8 mouse cellular contexts compared by ENCODE assay signal in genomic region chr16:17796971-17797811, GRCm38 (mm10). TPM values are rescaled to one million over a fixed set of nuclear protein-coding genes. Genes with fewer than 3 reads are reported as not detected.
DNase-seq lines count a peak whose midpoint lies in the region; ATAC-seq and TF ChIP-seq lines count a peak whose summit lies in the region.

Scarf2 (plus strand) TSS chr16:17797282.

- H3K36me3 ChIP-seq in spleen, adult 2 months (ENCODE audit: control insufficient read depth, insufficient read depth, low read length) = no peaks in the 10 kb centered on the region
- peaks cover 8% of the 10 kb centered on the region for H3K36me3 ChIP-seq in forebrain, embryonic 15.5 days
- peaks cover 18% of the 10 kb centered on the region for H3K36me3 ChIP-seq in hindbrain, embryonic 10.5 days
- H3K36me3 ChIP-seq in liver, embryonic 11.5 days (ENCODE audit: control insufficient read depth, insufficient read depth, low read length) = peaks cover 6% of the 10 kb centered on the region
- peaks cover 16% of the 10 kb centered on the region for H3K36me3 ChIP-seq in neural tube, embryonic 12.5 days

- peaks cover 6% of the 10 kb centered on the region; the same call in 1 of the 2 replicates for H3K4me1 ChIP-seq in spleen, adult 2 months (ENCODE audit: control insufficient read depth, insufficient read depth, insufficient read length)
- H3K4me1 ChIP-seq in forebrain, embryonic 15.5 days = peaks cover 23% of the 10 kb centered on the region
- peaks cover 29% of the 10 kb centered on the region for H3K4me1 ChIP-seq in hindbrain, embryonic 10.5 days (replicated peaks)
- H3K4me1 ChIP-seq in liver, embryonic 11.5 days (replicated peaks; ENCODE audit: control insufficient read depth, insufficient read depth, low read length) = peaks cover 19% of the 10 kb centered on the region
- H3K4me1 ChIP-seq in neural tube, embryonic 12.5 days = peaks cover 24% of the 10 kb centered on the region

- ATAC-seq in forebrain, embryonic 15.5 days (replicated peaks) = peak; percentile 31
- ATAC-seq in liver, embryonic 11.5 days (replicated peaks; ENCODE audit: low FRiP score) = peak; percentile 42
- ATAC-seq in neural tube, embryonic 12.5 days (ENCODE audit: low FRiP score, low read depth) = peak; percentile 10; the same call in 1 of the 2 replicates

- TF ChIP-seq POLR2A in spleen, adult 2 months (IDR thresholded peaks at IDR 0.05; ENCODE audit: low read depth, low read length) = no peak

- peak within 1 kb of the TSS; percentile 6 for H3K27ac ChIP-seq in spleen, adult 2 months (ENCODE audit: insufficient read depth, low read length)
- H3K27ac ChIP-seq in forebrain, embryonic 15.5 days (replicated peaks) = no peak within 1 kb of the TSS
- H3K27ac ChIP-seq in hindbrain, embryonic 10.5 days = peak within 1 kb of the TSS; percentile 86
- H3K27ac ChIP-seq in liver, embryonic 11.5 days (ENCODE audit: low read depth, low read length) = peak within 1 kb of the TSS; percentile 83
- no peak within 1 kb of the TSS for H3K27ac ChIP-seq in neural tube, embryonic 12.5 days

- no peak for DNase-seq in spleen, adult 2 months (ENCODE audit: low read depth in 1 of 2, low spot score in 2 of 2)
- DNase-seq in spleen, adult 12 weeks (ENCODE audit: low spot score) = no peak
- peak; percentile 66 for DNase-seq in hindbrain, embryonic 10.5 days (ENCODE audit: low spot score)
- DNase-seq in liver, embryonic 11.5 days (ENCODE audit: low spot score) = peak; percentile 63
- DNase-seq in cerebellum, adult 9-11 months = no peak
- DNase-seq in frontal cortex, postnatal 14 days (ENCODE audit: low spot score in 2 of 2) = no peak

- H3K9ac ChIP-seq in forebrain, embryonic 15.5 days (replicated peaks) = peak within 1 kb of the TSS; percentile 51
- H3K9ac ChIP-seq in liver, embryonic 11.5 days (ENCODE audit: low read depth, low read length) = peak within 1 kb of the TSS; percentile 66
- peak within 1 kb of the TSS; percentile 70 for H3K9ac ChIP-seq in neural tube, embryonic 12.5 days

- H3K4me2 ChIP-seq in forebrain, embryonic 15.5 days (replicated peaks) = peak within 1 kb of the TSS; percentile 80
- H3K4me2 ChIP-seq in liver, embryonic 11.5 days = peak within 1 kb of the TSS; percentile 72
- peak within 1 kb of the TSS; percentile 74 for H3K4me2 ChIP-seq in neural tube, embryonic 12.5 days (replicated peaks)

- peak within 1 kb of the TSS; percentile 39; the same call in 1 of the 2 replicates for H3K4me3 ChIP-seq in spleen, adult 2 months (ENCODE audit: extremely low read depth, insufficient read depth, insufficient read length)
- peak within 1 kb of the TSS; percentile 46 for H3K4me3 ChIP-seq in forebrain, embryonic 15.5 days
- H3K4me3 ChIP-seq in hindbrain, embryonic 10.5 days = peak within 1 kb of the TSS; percentile 63
- H3K4me3 ChIP-seq in liver, embryonic 11.5 days (ENCODE audit: low read depth, low read length) = peak within 1 kb of the TSS; percentile 62
- H3K4me3 ChIP-seq in neural tube, embryonic 12.5 days = peak within 1 kb of the TSS; percentile 53

- peaks cover 26% of the 10 kb centered on the region for H3K27me3 ChIP-seq in spleen, adult 2 months (ENCODE audit: control insufficient read depth, insufficient read depth, low read length)
- H3K27me3 ChIP-seq in forebrain, embryonic 15.5 days = peaks cover 66% of the 10 kb centered on the region
- H3K27me3 ChIP-seq in hindbrain, embryonic 10.5 days (ENCODE audit: insufficient read depth, poor library complexity, severe bottlenecking) = peaks cover 89% of the 10 kb centered on the region
- peaks cover 71% of the 10 kb centered on the region for H3K27me3 ChIP-seq in liver, embryonic 11.5 days (replicated peaks; ENCODE audit: control insufficient read depth, insufficient read depth, low read length)
- H3K27me3 ChIP-seq in neural tube, embryonic 12.5 days (replicated peaks) = peaks cover 79% of the 10 kb centered on the region

- 5% methylated on average over 63 of the region's 81 CpGs for WGBS in spleen, adult 2 months
- under 1% methylated on average over 59 of the region's 81 CpGs for WGBS in forebrain, embryonic 15.5 days
- under 1% methylated on average over 81 of the region's 81 CpGs for WGBS in hindbrain, embryonic 10.5 days
- WGBS in liver, embryonic 11.5 days = 2% methylated on average over 71 of the region's 81 CpGs
- 1% methylated on average over 80 of the region's 81 CpGs for WGBS in neural tube, embryonic 12.5 days

- no peak for TF ChIP-seq CTCF in spleen, adult 2 months (IDR thresholded peaks at IDR 0.05; ENCODE audit: extremely low read depth, insufficient read depth, insufficient read length, insufficient replicate concordance)

- H3K9me3 ChIP-seq in forebrain, embryonic 15.5 days = no peaks in the 10 kb centered on the region
- H3K9me3 ChIP-seq in hindbrain, embryonic 10.5 days = no peaks in the 10 kb centered on the region
- no peaks in the 10 kb centered on the region for H3K9me3 ChIP-seq in liver, embryonic 11.5 days (ENCODE audit: control insufficient read depth, low read length)
- no peaks in the 10 kb centered on the region for H3K9me3 ChIP-seq in neural tube, embryonic 12.5 days

RNA-seq across cellular contexts. Expression of gene Scarf2, which starts in this region (rescaled TPM):
- 27.6 and 40.8 TPM in 2 replicates for polyA plus RNA-seq in spleen, adult 2 months (2012; rRNA removed)
- polyA plus RNA-seq in forebrain, embryonic 15.5 days (2015; fragmentation: Nextera tagmentation; extraction: Ambion mirVana) = 1.3 TPM in 2 replicates
- 5.4 and 9.6 TPM in 2 replicates for polyA plus RNA-seq in hindbrain, embryonic 10.5 days (2016; fragmentation: Nextera tagmentation; extraction: Ambion mirVana)
- polyA plus RNA-seq in liver, embryonic 11.5 days (2014; fragmentation: Nextera tagmentation; extraction: Ambion mirVana) = 5.8 and 6.9 TPM in 2 replicates
- 13.5 and 13.9 TPM in 2 replicates for polyA plus RNA-seq in neural tube, embryonic 12.5 days (2016; fragmentation: Nextera tagmentation; extraction: Ambion mirVana)

Comparison
In these comparisons a context has a peak if more than half of its experiments do, and no peak if none do; other contexts are left out.
1. DNase-seq: peak in hindbrain, embryonic 10.5 days (single experiment) and liver, embryonic 11.5 days (single experiment); none in spleen, adult 2 months (0 of 2), spleen, adult 12 weeks (single experiment), cerebellum, adult 9-11 months (single experiment) and frontal cortex, postnatal 14 days (0 of 2).
2. H3K27ac ChIP-seq: peak in spleen, adult 2 months (single experiment), hindbrain, embryonic 10.5 days (single experiment) and liver, embryonic 11.5 days (single experiment); none in forebrain, embryonic 15.5 days (single experiment) and neural tube, embryonic 12.5 days (single experiment).
3. Peak in every context shown above with its lines, with median percentiles within 50 percentile points of each other: H3K4me3 ChIP-seq, ATAC-seq, H3K4me2 ChIP-seq and H3K9ac ChIP-seq.